11 mouse cellular contexts compared by ENCODE assay signal in the genomic region with DNA sequence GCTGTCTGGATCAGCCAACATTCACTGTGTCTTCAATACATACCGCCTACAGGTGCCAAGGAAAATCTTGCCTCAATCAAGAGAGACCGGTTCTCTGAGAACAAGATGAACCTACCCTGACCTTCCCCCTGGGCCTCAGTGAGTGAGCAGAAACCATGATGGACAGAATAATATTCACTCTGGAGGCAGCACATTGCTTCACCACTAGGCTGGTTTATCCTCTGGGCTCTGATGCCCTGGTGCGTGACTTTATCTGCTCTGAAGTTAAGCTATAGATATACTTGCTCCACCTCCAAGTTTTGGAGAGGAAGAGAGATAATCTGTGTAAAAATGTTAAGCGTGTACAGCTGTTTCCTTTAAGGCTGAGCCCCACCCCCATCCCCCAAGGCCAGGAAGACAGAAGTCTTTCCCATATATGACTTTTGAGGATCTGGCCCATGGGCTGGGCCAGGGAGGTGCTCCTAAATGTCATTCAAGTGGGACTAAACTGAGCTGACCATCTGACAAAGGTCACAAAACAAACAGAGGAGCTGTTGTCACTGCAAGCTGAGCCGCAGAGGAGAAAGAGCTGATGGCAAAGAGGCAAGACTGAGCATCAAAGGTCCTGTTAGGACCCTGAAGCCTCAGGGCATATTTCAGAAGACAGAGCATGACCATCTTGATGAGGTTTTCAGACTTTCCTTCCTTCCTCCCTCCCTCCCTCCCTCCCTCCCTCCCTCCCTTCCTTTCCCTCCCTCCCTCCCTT. TPM values are rescaled to one million over a fixed set of nuclear protein-coding genes. Genes with fewer than 3 reads are reported as not detected.
A peak's percentile ranks its signal among the peaks of the same experiment; 100 is the strongest.
DNase-seq lines count a peak whose midpoint lies in the region; ATAC-seq and TF ChIP-seq lines count a peak whose summit lies in the region.
"Had no signal": no experiment of that assay in that cellular context is flagged by ENCODE, and none has a peak within 500 bp of the region (broad histone marks: within the 10 kb centered on the region; RNA-seq: fewer than 3 reads in every experiment).

No protein-coding gene starts in this region.

- no peaks in the 10 kb centered on the region for H3K4me1 ChIP-seq in kidney, adult 2 months (ENCODE audit: control insufficient read depth, insufficient read depth, low read length)
- peaks cover 39% of the 10 kb centered on the region for H3K4me1 ChIP-seq in embryonic facial prominence, embryonic 12.5 days
- peaks cover 14% of the 10 kb centered on the region; the same call in 1 of the 2 replicates for H3K4me1 ChIP-seq in kidney, postnatal 0 days (replicated peaks; ENCODE audit: insufficient read depth, low read length)

- TF ChIP-seq POLR2A in kidney, adult 2 months (IDR thresholded peaks at IDR 0.05; ENCODE audit: low read depth, low read length), result no peak

- no peak overlapping the region for H3K4me2 ChIP-seq in embryonic facial prominence, embryonic 12.5 days (replicated peaks)
- H3K4me2 ChIP-seq in kidney, postnatal 0 days (ENCODE audit: low read length), result no peak overlapping the region

- peak; percentile 70 for DNase-seq in kidney, adult 2 months
- no peak for DNase-seq in kidney, adult 8-10 months
- DNase-seq in kidney, postnatal 0 days (ENCODE audit: low spot score), result peak; percentile 75
- DNase-seq in mesoderm, embryonic 11.5 days (ENCODE audit: low read depth, low spot score), result peak; percentile 42
- DNase-seq in MN1 (ENCODE audit: low spot score), result no peak
- DNase-seq in cerebellum, postnatal 25 days, result no peak
- no peak for DNase-seq in cerebellum, postnatal 10 days
- DNase-seq: gastrocnemius, postnatal 25 days; right cerebral cortex, adult 18-20 months had no signal

- H3K9ac ChIP-seq in embryonic facial prominence, embryonic 12.5 days, result no peak overlapping the region
- H3K9ac ChIP-seq in kidney, postnatal 0 days (ENCODE audit: low read depth, low read length), result no peak overlapping the region

- H3K27ac ChIP-seq in kidney, adult 2 months (ENCODE audit: insufficient read depth, low read depth, low read length), result peak overlapping the region; percentile 57
- peak overlapping the region; percentile 74 for H3K27ac ChIP-seq in embryonic facial prominence, embryonic 12.5 days
- peak overlapping the region; percentile 38; the same call in 1 of the 2 replicates for H3K27ac ChIP-seq in kidney, postnatal 0 days
- H3K27ac ChIP-seq: macrophage had no signal

- H3K27me3 ChIP-seq in kidney, adult 2 months (replicated peaks; ENCODE audit: control insufficient read depth, insufficient read depth, low read length), result no peaks in the 10 kb centered on the region
- H3K27me3 ChIP-seq in embryonic facial prominence, embryonic 12.5 days, result no peaks in the 10 kb centered on the region
- no peaks in the 10 kb centered on the region for H3K27me3 ChIP-seq in kidney, postnatal 0 days (ENCODE audit: insufficient read depth, low read length)

- no peak for TF ChIP-seq CTCF in kidney, adult 2 months (conservative IDR thresholded peaks at IDR 0.05; ENCODE audit: insufficient read depth, insufficient read length, low read depth, low read length)
- TF ChIP-seq CTCF in kidney, postnatal 0 days (IDR thresholded peaks at IDR 0.05; ENCODE audit: low read depth), result peak; percentile 22; the same call in 1 of the 2 replicates

- H3K4me3 ChIP-seq in kidney, adult 2 months (ENCODE audit: insufficient read depth, low read depth, low read length), result no peak overlapping the region
- no peak overlapping the region for H3K4me3 ChIP-seq in embryonic facial prominence, embryonic 12.5 days
- H3K4me3 ChIP-seq in kidney, postnatal 0 days (replicated peaks; ENCODE audit: low read depth, low read length), result no peak overlapping the region

- WGBS in kidney, adult 2 months, result 48% methylated on average over 5 of the region's 5 CpGs
- WGBS in embryonic facial prominence, embryonic 12.5 days, result 20% methylated on average over 5 of the region's 5 CpGs
- 29% methylated on average over 5 of the region's 5 CpGs for WGBS in kidney, postnatal 0 days

- H3K36me3 ChIP-seq in kidney, adult 2 months (ENCODE audit: control insufficient read depth, insufficient read depth, low read length), result no peaks in the 10 kb centered on the region
- no peaks in the 10 kb centered on the region for H3K36me3 ChIP-seq in embryonic facial prominence, embryonic 12.5 days
- no peaks in the 10 kb centered on the region for H3K36me3 ChIP-seq in kidney, postnatal 0 days (ENCODE audit: insufficient read depth, low read length)

- peak; percentile 38; the same call in 1 of the 2 replicates for ATAC-seq in embryonic facial prominence, embryonic 12.5 days (ENCODE audit: insufficient number of reproducible peaks, insufficient read depth, low FRiP score, low TSS enrichment)
- ATAC-seq in kidney, postnatal 0 days (replicated peaks; ENCODE audit: low FRiP score, low read depth), result peak; percentile 57

- H3K9me3 ChIP-seq in embryonic facial prominence, embryonic 12.5 days, result no peaks in the 10 kb centered on the region
- no peaks in the 10 kb centered on the region for H3K9me3 ChIP-seq in kidney, postnatal 0 days (replicated peaks; ENCODE audit: low read length)

RNA-seq across cellular contexts. Expression of gene Laptm4a, which starts 20.4 kb away (rescaled TPM):
- polyA plus RNA-seq in kidney, adult 2 months (2012; rRNA removed), result 256 and 291 TPM in 2 replicates
- 271 and 307 TPM in 2 replicates for polyA plus RNA-seq in embryonic facial prominence, embryonic 12.5 days (2016; fragmentation: Nextera tagmentation; extraction: Ambion mirVana)
- polyA plus RNA-seq in kidney, postnatal 0 days (2015; fragmentation: Nextera tagmentation; extraction: Ambion mirVana), result 446 and 479 TPM in 2 replicates

RNA-seq across cellular contexts. Expression of gene Matn3, which starts 46.6 kb away (rescaled TPM):
- polyA plus RNA-seq in kidney, adult 2 months (2012; rRNA removed), result not detected in 2 replicates
- polyA plus RNA-seq in embryonic facial prominence, embryonic 12.5 days (2016; fragmentation: Nextera tagmentation; extraction: Ambion mirVana), result 2.0 and 2.1 TPM in 2 replicates
- 0.04 and 0.05 TPM in 2 replicates for polyA plus RNA-seq in kidney, postnatal 0 days (2015; fragmentation: Nextera tagmentation; extraction: Ambion mirVana)
- polyA plus RNA-seq: macrophage had no signal

Comparison
In these comparisons a context has a peak if more than half of its experiments do, and no peak if none do; other contexts are left out.
1. DNase-seq: peak in kidney, adult 2 months (single experiment), kidney, postnatal 0 days (single experiment) and mesoderm, embryonic 11.5 days (single experiment); none in kidney, adult 8-10 months (0 of 2), MN1 (single experiment), cerebellum, postnatal 25 days (0 of 2) and cerebellum, postnatal 10 days (0 of 2).
2. Peak in every context shown above with its lines, with median percentiles within 50 percentile points of each other: H3K27ac ChIP-seq.